Mouse (Mus musculus): Measurements from ENCODE around the gene Treml4. TPM values are rescaled to one million over a fixed set of nuclear protein-coding genes. Genes with fewer than 3 reads are reported as not detected.

The Treml4 gene
- 5.0 and 5.5 TPM in 2 replicates for polyA plus RNA-seq (2012; rRNA removed)

GRCm38 (mm10) chr17:48263741-48264362 lies at the start of gene Treml4:
Treml4 (plus strand) TSS chr17:48264295.

GRCm38 (mm10) chr17:48232518-48232917 lies 31.6 kb upstream of the Treml4 start, which contains the start of gene Trem1:
Trem1 (plus strand) TSS chr17:48232768.

GRCm38 (mm10) chr17:48247221-48247928 lies 16.7 kb upstream of the Treml4 start, which contains the start of gene Trem3:
Trem3 (plus strand) TSS chr17:48247777.

GRCm38 (mm10) chr17:48299203-48299602 lies 35.1 kb downstream of the Treml4 start, which contains the start of gene Treml2:
Treml2 (plus strand) TSS chr17:48299498.

GRCm38 (mm10) chr17:48315905-48316579 lies 51.9 kb downstream of the Treml4 start, which contains the start of gene B430306N03Rik:
B430306N03Rik (plus strand) TSS chr17:48316141.

Other genes with a start within 250 kb of the Treml4 start
- not detected in 2 replicates for gene 1700122O11Rik, start 226.0 kb upstream of the Treml4 start, polyA plus RNA-seq (2012; rRNA removed)
- gene 1700067P10Rik, start 175.0 kb upstream of the Treml4 start, polyA plus RNA-seq (2012; rRNA removed): not detected in 2 replicates
- 1.7 and 1.9 TPM in 2 replicates for gene 9830107B12Rik, start 118.0 kb upstream of the Treml4 start, polyA plus RNA-seq (2012; rRNA removed)
- gene A530064D06Rik, start 97.0 kb upstream of the Treml4 start, polyA plus RNA-seq (2012; rRNA removed): 2.3 and 2.5 TPM in 2 replicates
- gene Trem1, start 31.5 kb upstream of the Treml4 start, polyA plus RNA-seq (2012; rRNA removed): 2.1 and 2.2 TPM in 2 replicates
- gene Trem3, start 16.5 kb upstream of the Treml4 start, polyA plus RNA-seq (2012; rRNA removed): 10.2 and 13.5 TPM in 2 replicates
- 10.6 and 13.2 TPM in 2 replicates for gene Treml2, start 35.2 kb downstream of the Treml4 start, polyA plus RNA-seq (2012; rRNA removed)
- gene B430306N03Rik, start 51.8 kb downstream of the Treml4 start, polyA plus RNA-seq (2012; rRNA removed): 7.3 and 7.8 TPM in 2 replicates
- 2.4 and 2.8 TPM in 2 replicates for gene Trem2, start 82.1 kb downstream of the Treml4 start, polyA plus RNA-seq (2012; rRNA removed)
- 14.1 and 15.6 TPM in 2 replicates for gene Treml1, start 95.6 kb downstream of the Treml4 start, polyA plus RNA-seq (2012; rRNA removed)
- 26.0 and 26.4 TPM in 2 replicates for gene Nfya, start 145.6 kb downstream of the Treml4 start, polyA plus RNA-seq (2012; rRNA removed)
- 17.1 and 18.3 TPM in 2 replicates for gene Oard1, start 145.7 kb downstream of the Treml4 start, polyA plus RNA-seq (2012; rRNA removed)
- gene Apobec2, start 168.6 kb downstream of the Treml4 start, polyA plus RNA-seq (2012; rRNA removed): 0.19 and 0.30 TPM in 2 replicates
- gene Tspo2, start 187.2 kb downstream of the Treml4 start, polyA plus RNA-seq (2012; rRNA removed): 129 and 136 TPM in 2 replicates
- gene Unc5cl, start 190.6 kb downstream of the Treml4 start, polyA plus RNA-seq (2012; rRNA removed): 1.5 and 1.9 TPM in 2 replicates

Measured in liver, embryonic 18 days (tissue).